ENCODE assay signal across 9 mouse cellular contexts in genomic region chr14:55097646-55098045, GRCm38 (mm10). TPM values are rescaled to one million over a fixed set of nuclear protein-coding genes. Genes with fewer than 3 reads are reported as not detected.
DNase-seq lines count a peak whose midpoint lies in the region; ATAC-seq and TF ChIP-seq lines count a peak whose summit lies in the region.
"Had no signal": no experiment of that assay in that cellular context is flagged by ENCODE, and none has a peak within 500 bp of the region (broad histone marks: within the 10 kb centered on the region; RNA-seq: fewer than 3 reads in every experiment).

No protein-coding gene starts in this region.

- no peaks in the 10 kb centered on the region for H3K79me2 ChIP-seq in liver, adult 2 months (ENCODE audit: control insufficient read depth, insufficient read depth, low read length)

- H3K9ac ChIP-seq in forebrain, embryonic 15.5 days (replicated peaks), result no peak overlapping the region
- H3K9ac ChIP-seq in forebrain, embryonic 14.5 days (ENCODE audit: low read length), result no peak overlapping the region; the same call in 1 of the 2 replicates
- H3K9ac ChIP-seq in liver, adult 2 months (ENCODE audit: low read depth, low read length), result no peak overlapping the region
- no peak overlapping the region for H3K9ac ChIP-seq in liver, embryonic 11.5 days (ENCODE audit: low read depth, low read length)
- H3K9ac ChIP-seq in hindbrain, embryonic 13.5 days, result peak overlapping the region; percentile 53
- peak overlapping the region; percentile 60 for H3K9ac ChIP-seq in neural tube, embryonic 13.5 days
- H3K9ac ChIP-seq: liver, embryonic 13.5 days had no signal

- no peak for TF ChIP-seq CTCF in liver, adult 2 months (IDR thresholded peaks at IDR 0.05; ENCODE audit: low read depth, low read length)

- no peak for ATAC-seq in forebrain, embryonic 15.5 days (replicated peaks)
- ATAC-seq in forebrain, embryonic 14.5 days, result no peak
- no peak for ATAC-seq in liver, embryonic 11.5 days (replicated peaks; ENCODE audit: low FRiP score)
- ATAC-seq in hindbrain, embryonic 13.5 days (ENCODE audit: low FRiP score), result no peak
- no peak for ATAC-seq in neural tube, embryonic 13.5 days (ENCODE audit: low read depth)

- no peak overlapping the region for H3K4me2 ChIP-seq in forebrain, embryonic 15.5 days (replicated peaks)
- H3K4me2 ChIP-seq in forebrain, embryonic 14.5 days (ENCODE audit: low read length), result no peak overlapping the region
- H3K4me2 ChIP-seq in liver, embryonic 11.5 days, result no peak overlapping the region
- peak overlapping the region; percentile 41; the same call in 1 of the 2 replicates for H3K4me2 ChIP-seq in hindbrain, embryonic 13.5 days
- peak overlapping the region; percentile 42 for H3K4me2 ChIP-seq in neural tube, embryonic 13.5 days
- H3K4me2 ChIP-seq: liver, embryonic 13.5 days had no signal

- H3K4me3 ChIP-seq in forebrain, embryonic 15.5 days, result no peak overlapping the region
- H3K4me3 ChIP-seq in forebrain, embryonic 14.5 days (ENCODE audit: low read depth, low read length), result no peak overlapping the region
- no peak overlapping the region for H3K4me3 ChIP-seq in liver, adult 2 months (ENCODE audit: insufficient read depth, low read depth, low read length)
- H3K4me3 ChIP-seq in liver, embryonic 11.5 days (ENCODE audit: low read depth, low read length), result no peak overlapping the region
- H3K4me3 ChIP-seq in hindbrain, embryonic 13.5 days, result no peak overlapping the region
- peak overlapping the region; percentile 12; the same call in 1 of the 2 replicates for H3K4me3 ChIP-seq in neural tube, embryonic 13.5 days
- H3K4me3 ChIP-seq: liver, embryonic 13.5 days had no signal

- H3K36me3 ChIP-seq in forebrain, embryonic 15.5 days, result peaks cover 8% of the 10 kb centered on the region
- H3K36me3 ChIP-seq in forebrain, embryonic 14.5 days (ENCODE audit: control insufficient read depth, insufficient read depth, low read length), result peaks cover 20% of the 10 kb centered on the region
- H3K36me3 ChIP-seq in liver, adult 2 months (ENCODE audit: control insufficient read depth, insufficient read depth, low read length), result peaks cover 4% of the 10 kb centered on the region; the same call in 1 of the 2 replicates
- H3K36me3 ChIP-seq in liver, embryonic 11.5 days (ENCODE audit: control insufficient read depth, insufficient read depth, low read length), result peaks cover 11% of the 10 kb centered on the region
- peaks cover 8% of the 10 kb centered on the region; the same call in 1 of the 2 replicates for H3K36me3 ChIP-seq in hindbrain, embryonic 13.5 days
- H3K36me3 ChIP-seq in neural tube, embryonic 13.5 days, result peaks cover 17% of the 10 kb centered on the region; the same call in 1 of the 2 replicates

- no peaks in the 10 kb centered on the region for H3K9me3 ChIP-seq in forebrain, embryonic 15.5 days
- no peaks in the 10 kb centered on the region for H3K9me3 ChIP-seq in forebrain, embryonic 14.5 days (replicated peaks; ENCODE audit: control insufficient read depth, low read length)
- H3K9me3 ChIP-seq in liver, embryonic 11.5 days (ENCODE audit: control insufficient read depth, low read length), result no peaks in the 10 kb centered on the region
- no peaks in the 10 kb centered on the region for H3K9me3 ChIP-seq in hindbrain, embryonic 13.5 days
- no peaks in the 10 kb centered on the region for H3K9me3 ChIP-seq in neural tube, embryonic 13.5 days
- H3K9me3 ChIP-seq: liver, embryonic 13.5 days had no signal

- DNase-seq in forebrain, embryonic 14.5 days (ENCODE audit: low spot score), result no peak
- DNase-seq in liver, adult 2 months (ENCODE audit: extremely low read depth, low read depth, low spot score), result no peak
- DNase-seq in liver, embryonic 11.5 days (ENCODE audit: low spot score), result no peak
- no peak for DNase-seq in frontal cortex, postnatal 10 days (ENCODE audit: low spot score in 2 of 2)
- DNase-seq in frontal cortex, postnatal 14 days (ENCODE audit: low spot score in 2 of 2), result no peak
- DNase-seq: liver, embryonic 13.5 days had no signal

- 65% methylated on average over 10 of the region's 10 CpGs for WGBS in forebrain, embryonic 15.5 days
- WGBS in forebrain, embryonic 14.5 days, result 67% methylated on average over 10 of the region's 10 CpGs
- WGBS in liver, adult 2 months, result 74% methylated on average over 10 of the region's 10 CpGs
- WGBS in liver, embryonic 11.5 days, result 62% methylated on average over 10 of the region's 10 CpGs
- WGBS in hindbrain, embryonic 13.5 days, result 76% methylated on average over 10 of the region's 10 CpGs
- 65% methylated on average over 10 of the region's 10 CpGs for WGBS in neural tube, embryonic 13.5 days

- peaks cover 39% of the 10 kb centered on the region for H3K4me1 ChIP-seq in forebrain, embryonic 15.5 days
- peaks cover 13% of the 10 kb centered on the region for H3K4me1 ChIP-seq in forebrain, embryonic 14.5 days (ENCODE audit: control insufficient read depth, insufficient read depth, low read length)
- peaks cover 11% of the 10 kb centered on the region for H3K4me1 ChIP-seq in liver, adult 2 months (ENCODE audit: control insufficient read depth, insufficient read depth, low read length)
- H3K4me1 ChIP-seq in liver, embryonic 11.5 days (replicated peaks; ENCODE audit: control insufficient read depth, insufficient read depth, low read length), result peaks cover 12% of the 10 kb centered on the region
- peaks cover 39% of the 10 kb centered on the region for H3K4me1 ChIP-seq in hindbrain, embryonic 13.5 days (replicated peaks)
- H3K4me1 ChIP-seq in neural tube, embryonic 13.5 days (replicated peaks), result peaks cover 37% of the 10 kb centered on the region

- peak overlapping the region; percentile 25; the same call in 1 of the 2 replicates for H3K27ac ChIP-seq in forebrain, embryonic 15.5 days (replicated peaks)
- no peak overlapping the region for H3K27ac ChIP-seq in forebrain, embryonic 14.5 days (ENCODE audit: low read depth, low read length)
- peak overlapping the region; percentile 23; the same call in 1 of the 2 replicates for H3K27ac ChIP-seq in liver, adult 2 months (replicated peaks; ENCODE audit: insufficient read depth, low read depth, low read length)
- H3K27ac ChIP-seq in liver, embryonic 11.5 days (ENCODE audit: low read depth, low read length), result no peak overlapping the region
- H3K27ac ChIP-seq in hindbrain, embryonic 13.5 days, result peak overlapping the region; percentile 81
- H3K27ac ChIP-seq in neural tube, embryonic 13.5 days (replicated peaks), result peak overlapping the region; percentile 80

- no peaks in the 10 kb centered on the region for H3K27me3 ChIP-seq in forebrain, embryonic 15.5 days
- no peaks in the 10 kb centered on the region for H3K27me3 ChIP-seq in forebrain, embryonic 14.5 days (replicated peaks; ENCODE audit: control insufficient read depth, insufficient read depth, low read length)
- H3K27me3 ChIP-seq in liver, adult 2 months (ENCODE audit: control insufficient read depth, insufficient read depth, low read length), result no peaks in the 10 kb centered on the region
- H3K27me3 ChIP-seq in liver, embryonic 11.5 days (replicated peaks; ENCODE audit: control insufficient read depth, insufficient read depth, low read length), result no peaks in the 10 kb centered on the region
- no peaks in the 10 kb centered on the region for H3K27me3 ChIP-seq in hindbrain, embryonic 13.5 days
- no peaks in the 10 kb centered on the region for H3K27me3 ChIP-seq in neural tube, embryonic 13.5 days
- H3K27me3 ChIP-seq: liver, embryonic 13.5 days had no signal

- TF ChIP-seq POLR2A in liver, adult 2 months (IDR thresholded peaks at IDR 0.05; ENCODE audit: extremely low read depth, insufficient read depth, low read length), result no peak

RNA-seq across cellular contexts. Expression of gene Thtpa, which starts 3.1 kb away (rescaled TPM):
- polyA plus RNA-seq in forebrain, embryonic 15.5 days (2015; fragmentation: Nextera tagmentation; extraction: Ambion mirVana), result 52.2 and 52.3 TPM in 2 replicates
- polyA plus RNA-seq in forebrain, embryonic 14.5 days (2014; fragmentation: Nextera tagmentation; extraction: Ambion mirVana), result 44.4 and 47.2 TPM in 2 replicates
- 14.6 and 15.4 TPM in 2 replicates for total RNA-seq in liver, adult 2 months (2014; rRNA removed)
- polyA plus RNA-seq in liver, adult 2 months (2012; rRNA removed), result 8.7 and 10.9 TPM in 2 replicates
- polyA plus RNA-seq in liver, embryonic 11.5 days (2014; fragmentation: Nextera tagmentation; extraction: Ambion mirVana), result 10.5 and 12.6 TPM in 2 replicates
- polyA plus RNA-seq in hindbrain, embryonic 13.5 days (2015; fragmentation: Nextera tagmentation; extraction: Ambion mirVana), result 29.8 and 30.7 TPM in 2 replicates
- polyA plus RNA-seq in neural tube, embryonic 13.5 days (2015; fragmentation: Nextera tagmentation; extraction: Ambion mirVana), result 29.4 and 29.8 TPM in 2 replicates

RNA-seq across cellular contexts. Expression of gene Zfhx2, which starts 5.5 kb away (rescaled TPM):
- 27.4 and 30.6 TPM in 2 replicates for polyA plus RNA-seq in forebrain, embryonic 15.5 days (2015; fragmentation: Nextera tagmentation; extraction: Ambion mirVana)
- polyA plus RNA-seq in forebrain, embryonic 14.5 days (2014; fragmentation: Nextera tagmentation; extraction: Ambion mirVana), result 8.5 and 12.0 TPM in 2 replicates
- 1.5 and 1.7 TPM in 2 replicates for total RNA-seq in liver, adult 2 months (2014; rRNA removed)
- 1.4 and 1.7 TPM in 2 replicates for polyA plus RNA-seq in liver, adult 2 months (2012; rRNA removed)
- 2.1 and 2.8 TPM in 2 replicates for polyA plus RNA-seq in liver, embryonic 11.5 days (2014; fragmentation: Nextera tagmentation; extraction: Ambion mirVana)
- polyA plus RNA-seq in hindbrain, embryonic 13.5 days (2015; fragmentation: Nextera tagmentation; extraction: Ambion mirVana), result 29.4 and 31.9 TPM in 2 replicates
- 30.4 and 33.6 TPM in 2 replicates for polyA plus RNA-seq in neural tube, embryonic 13.5 days (2015; fragmentation: Nextera tagmentation; extraction: Ambion mirVana)

RNA-seq across cellular contexts. Expression of gene Ap1g2, which starts 8.7 kb away (rescaled TPM):
- 11.4 and 13.0 TPM in 2 replicates for polyA plus RNA-seq in forebrain, embryonic 15.5 days (2015; fragmentation: Nextera tagmentation; extraction: Ambion mirVana)
- polyA plus RNA-seq in forebrain, embryonic 14.5 days (2014; fragmentation: Nextera tagmentation; extraction: Ambion mirVana), result 8.1 and 9.2 TPM in 2 replicates
- 4.9 and 5.4 TPM in 2 replicates for total RNA-seq in liver, adult 2 months (2014; rRNA removed)
- 8.7 and 15.6 TPM in 2 replicates for polyA plus RNA-seq in liver, adult 2 months (2012; rRNA removed)
- 45.1 and 52.9 TPM in 2 replicates for polyA plus RNA-seq in liver, embryonic 11.5 days (2014; fragmentation: Nextera tagmentation; extraction: Ambion mirVana)
- polyA plus RNA-seq in hindbrain, embryonic 13.5 days (2015; fragmentation: Nextera tagmentation; extraction: Ambion mirVana), result 6.5 and 6.6 TPM in 2 replicates
- polyA plus RNA-seq in neural tube, embryonic 13.5 days (2015; fragmentation: Nextera tagmentation; extraction: Ambion mirVana), result 5.2 and 8.3 TPM in 2 replicates

RNA-seq across cellular contexts. Expression of gene Jph4, which starts 19.1 kb away (rescaled TPM):
- 37.4 and 38.3 TPM in 2 replicates for polyA plus RNA-seq in forebrain, embryonic 15.5 days (2015; fragmentation: Nextera tagmentation; extraction: Ambion mirVana)
- 24.1 and 28.9 TPM in 2 replicates for polyA plus RNA-seq in forebrain, embryonic 14.5 days (2014; fragmentation: Nextera tagmentation; extraction: Ambion mirVana)
- total RNA-seq in liver, adult 2 months (2014; rRNA removed), result not detected in 2 replicates
- polyA plus RNA-seq in liver, adult 2 months (2012; rRNA removed), result not detected in 2 replicates
- 0.44 and 0.60 TPM in 2 replicates for polyA plus RNA-seq in liver, embryonic 11.5 days (2014; fragmentation: Nextera tagmentation; extraction: Ambion mirVana)
- polyA plus RNA-seq in hindbrain, embryonic 13.5 days (2015; fragmentation: Nextera tagmentation; extraction: Ambion mirVana), result 22.2 and 22.6 TPM in 2 replicates
- 21.1 and 21.4 TPM in 2 replicates for polyA plus RNA-seq in neural tube, embryonic 13.5 days (2015; fragmentation: Nextera tagmentation; extraction: Ambion mirVana)

Comparison
In these comparisons a context has a peak if more than half of its experiments do, and no peak if none do; other contexts are left out.
1. H3K27ac ChIP-seq: peak in forebrain, embryonic 15.5 days (single experiment), liver, adult 2 months (single experiment), hindbrain, embryonic 13.5 days (single experiment) and neural tube, embryonic 13.5 days (single experiment); none in forebrain, embryonic 14.5 days (single experiment) and liver, embryonic 11.5 days (single experiment).
2. H3K4me2 ChIP-seq: peak in hindbrain, embryonic 13.5 days (single experiment) and neural tube, embryonic 13.5 days (single experiment); none in forebrain, embryonic 15.5 days (single experiment), forebrain, embryonic 14.5 days (single experiment) and liver, embryonic 11.5 days (single experiment).
3. H3K9ac ChIP-seq: peak in hindbrain, embryonic 13.5 days (single experiment) and neural tube, embryonic 13.5 days (single experiment); none in forebrain, embryonic 15.5 days (single experiment), forebrain, embryonic 14.5 days (single experiment), liver, adult 2 months (single experiment) and liver, embryonic 11.5 days (single experiment).